Mouse (Mus musculus) left cerebral cortex, postnatal 14 days (tissue): ENCODE data around the gene Mapk10. TPM values are rescaled to one million over a fixed set of nuclear protein-coding genes. Genes with fewer than 3 reads are reported as not detected.
"Not testable (repeated sequence)": the region's sequence is repeated elsewhere in the genome, so short reads cannot be mapped to it uniquely, and the experiment has no call there.

Experiments
- DNase-seq, 2 experiments: peaks; one replicate each; pipeline ENCODE4 v3.0.0; 2021 to 2022; ENCODE audit warnings: low spot score in 2 of 2, mixed read lengths in 1 of 2
- intact Hi-C: fragments of 180-260 bp; cut with DNase I; formaldehyde crosslinking; loops from one replicate; pipeline ENCODE4 v1.15.1; 2025
- total RNA-seq, 2 experiments: library from RNA; stranded (reverse); gene quantifications; 2 replicates each; pipeline ENCODE4 v1.2.3; 2021

Gene Mapk10
- total RNA-seq, 2 experiments from 2014 or later = 344 to 377 TPM

GRCm38 (mm10) chr5:102901176-102901575 is 310.0 kb downstream of the Mapk10 start:
- intact Hi-C loops = no loop called here
- DNase-seq = no peak

GRCm38 (mm10) chr5:102899680-102900215 is 311.4 kb downstream of the Mapk10 start:
- no peak for DNase-seq
- intact Hi-C loops = no loop called here

GRCm38 (mm10) chr5:102898301-102898700 is 312.8 kb downstream of the Mapk10 start:
- intact Hi-C loops = no loop called here
- DNase-seq = no peak

- no peak for DNase-seq
- intact Hi-C loops = no loop called here
These were observed 318.9 kb downstream of the Mapk10 start for GRCm38 (mm10) chr5:102892226-102892625.

- intact Hi-C loops = no loop called here
- DNase-seq = no peak
These were observed 322.0 kb downstream of the Mapk10 start for GRCm38 (mm10) chr5:102889163-102889488.

- DNase-seq = no peak
- intact Hi-C loops = no loop called here
These were observed 322.5 kb downstream of the Mapk10 start for GRCm38 (mm10) chr5:102888482-102889162.

GRCm38 (mm10) chr5:102875628-102876027 is 335.5 kb downstream of the Mapk10 start:
- no peak for DNase-seq
- intact Hi-C loops = loop anchor here (5.0 to 10.0 kb wide), 3 partner anchors 173 to 731 kb away; no protein-coding TSS in a partner anchor

- intact Hi-C loops = loop anchor here (5.0 to 10.0 kb wide), 3 partner anchors 172 to 730 kb away; no protein-coding TSS in a partner anchor
- peak; percentile 80 to 84 for DNase-seq
These were observed 336.4 kb downstream of the Mapk10 start for GRCm38 (mm10) chr5:102874605-102875298.

GRCm38 (mm10) chr5:102872996-102873395 is 338.1 kb downstream of the Mapk10 start:
- intact Hi-C loops = loop anchor here (10.0 kb wide), 1 partner anchor 728 kb away; no protein-coding TSS in a partner anchor

GRCm38 (mm10) chr5:102868196-102868595 is 342.9 kb downstream of the Mapk10 start:
- intact Hi-C loops = no loop called here
- no peak for DNase-seq

More at GRCm38 (mm10) chr5:102872996-102873395, 338.1 kb downstream of the Mapk10 start:
- not testable (repeated sequence) for DNase-seq

GRCm38 (mm10) chr5:102859749-102860148 is 351.4 kb downstream of the Mapk10 start:
- intact Hi-C loops = no loop called here
- DNase-seq = no peak

GRCm38 (mm10) chr5:102858047-102858446 is 353.1 kb downstream of the Mapk10 start:
- intact Hi-C loops = no loop called here
- no peak for DNase-seq

Other genes with a start within 250 kb of the Mapk10 start
- 1 to 10 TPM; 8.3 to 9.6 TPM for gene Ptpn13, start 213.9 kb upstream of the Mapk10 start, total RNA-seq